Mouse (Mus musculus) testis, adult 2 months (tissue): ENCODE results near the gene Ssb.

Experiments used
- CTCF ChIP-seq: fragments of 200-500 bp; IDR thresholded peaks from 2 replicates; pipeline ENCODE4 v1.5.1; 2012; ENCODE audit warnings: low read depth, mild to moderate bottlenecking, inconsistent platforms, low read length, moderate library complexity; ENCODE audit not compliant: control insufficient read depth, insufficient read depth, insufficient replicate concordance
- POLR2A ChIP-seq: fragments of 200-500 bp; IDR thresholded peaks from 2 replicates; pipeline ENCODE4 v1.6.1; 2012; ENCODE audit warnings: low read depth, mild to moderate bottlenecking, inconsistent platforms, low read length, moderate library complexity; ENCODE audit not compliant: control insufficient read depth

DNA sequence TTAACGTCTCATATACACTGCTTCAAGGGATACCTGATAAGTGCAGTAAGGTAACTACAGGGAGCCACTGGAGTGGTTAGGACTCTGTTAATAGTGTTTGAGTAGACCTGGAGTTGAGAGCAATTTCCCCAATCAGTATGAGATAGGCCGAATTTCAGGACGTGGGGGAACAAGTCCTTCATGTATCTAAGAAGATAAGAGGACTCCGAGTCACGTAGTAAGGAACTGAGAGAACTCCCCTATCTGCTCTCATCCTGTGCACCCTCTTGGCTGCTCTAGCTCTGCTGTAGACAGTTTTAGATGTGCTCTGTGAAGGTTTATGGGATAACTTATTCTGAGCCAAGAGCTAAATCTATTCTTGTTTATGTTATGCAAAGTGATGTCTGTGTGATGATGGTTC, 44.8 kb upstream of the Ssb start:
- TF ChIP-seq CTCF (no peak), POLR2A (no peak)
